Mouse (Mus musculus) erythroblast, embryonic 14.5 days (primary cell): ENCODE results near the gene Gimap5. TPM values are rescaled to one million over a fixed set of nuclear protein-coding genes. Genes with fewer than 3 reads are reported as not detected.

Experiments used
- H3K27me3 ChIP-seq: 2 replicates; pipeline ENCODE4 v1.6.1; 2012; ENCODE audit warnings: inconsistent platforms; ENCODE audit not compliant: control insufficient read depth
- H3K36me3 ChIP-seq: 2 replicates; pipeline ENCODE4 v1.6.1; 2012; ENCODE audit warnings: mild to moderate bottlenecking, inconsistent platforms; ENCODE audit not compliant: control insufficient read depth
- H3K4me1 ChIP-seq: 2 replicates; pipeline ENCODE4 v1.6.1; 2012; ENCODE audit warnings: inconsistent platforms; ENCODE audit not compliant: control insufficient read depth
- H3K4me3 ChIP-seq: replicated peaks from 2 replicates; pipeline ENCODE3; 2012; ENCODE audit warnings: moderate library complexity, mild to moderate bottlenecking, inconsistent platforms
- H3K9me3 ChIP-seq: 2 replicates; pipeline ENCODE4 v1.6.1; 2012; ENCODE audit warnings: low read length, inconsistent platforms, mixed read lengths; ENCODE audit not compliant: control insufficient read depth
- GATA1 ChIP-seq: IDR thresholded peaks from 2 replicates; pipeline ENCODE4 v1.6.1; 2012; ENCODE audit warnings: low read length, inconsistent platforms, mixed read lengths
- TAL1 ChIP-seq: IDR thresholded peaks from 3 replicates; pipeline ENCODE4 v1.6.1; 2012; ENCODE audit warnings: low read length, inconsistent platforms, mixed read lengths
- polyA plus RNA-seq: library from polyadenylated mRNA; stranded (reverse); fragments of >175 nt; gene quantifications from 2 replicates; pipeline ENCODE4 v1.2.3, GENCODE M21; 2012

Gene Gimap5
- polyA plus RNA-seq, 1 experiment, result 0.04 TPM

GRCm38 (mm10) chr6:48737688-48738087 lies 8.3 kb upstream of the Gimap5 start:
- H3K27me3 ChIP-seq, result no peaks in the 10 kb centered on the region
- H3K4me3 ChIP-seq, result no peak overlapping the region
- H3K4me1 ChIP-seq, result no peaks in the 10 kb centered on the region
- H3K9me3 ChIP-seq, result no peaks in the 10 kb centered on the region
- no peaks in the 10 kb centered on the region for H3K36me3 ChIP-seq
- no peak for TF ChIP-seq TAL1
- TF ChIP-seq GATA1, result no peak

GRCm38 (mm10) chr6:48738961-48739779 lies 6.8 kb upstream of the Gimap5 start, which contains the start of gene Gimap1:
Gene Gimap1, plus strand, starts transcription at chr6:48739054.
- Histone ChIP-seq H3K4me1 (no peaks in the 10 kb centered on the region), H3K36me3 (no peaks in the 10 kb centered on the region), H3K4me3 (no peak within 1 kb of the TSS), H3K9me3 (no peaks in the 10 kb centered on the region), H3K27me3 (no peaks in the 10 kb centered on the region)
- TF ChIP-seq TAL1, result no peak
- no peak for TF ChIP-seq GATA1

GRCm38 (mm10) chr6:48739780-48740055 lies 6.3 kb upstream of the Gimap5 start:
- TF ChIP-seq GATA1, result no peak
- no peak for TF ChIP-seq TAL1
- H3K4me3 ChIP-seq, result no peak overlapping the region
- no peaks in the 10 kb centered on the region for H3K27me3 ChIP-seq
- no peaks in the 10 kb centered on the region for H3K4me1 ChIP-seq
- H3K9me3 ChIP-seq, result no peaks in the 10 kb centered on the region
- H3K36me3 ChIP-seq, result no peaks in the 10 kb centered on the region

- H3K27me3 ChIP-seq, result no peaks in the 10 kb centered on the region
Measured at GRCm38 (mm10) chr6:48740501-48741169, 5.4 kb upstream of the Gimap5 start.

GRCm38 (mm10) chr6:48741273-48741672 lies 4.7 kb upstream of the Gimap5 start:
- Histone ChIP-seq H3K36me3 (no peaks in the 10 kb centered on the region), H3K4me3 (no peak overlapping the region), H3K9me3 (no peaks in the 10 kb centered on the region), H3K27me3 (no peaks in the 10 kb centered on the region), H3K4me1 (no peaks in the 10 kb centered on the region; the same call in 1 of the 2 replicates)
- TF ChIP-seq TAL1, result no peak
- TF ChIP-seq GATA1, result no peak

More at GRCm38 (mm10) chr6:48740501-48741169, 5.4 kb upstream of the Gimap5 start:
- H3K36me3 ChIP-seq, result no peaks in the 10 kb centered on the region
- H3K9me3 ChIP-seq, result no peaks in the 10 kb centered on the region
- no peaks in the 10 kb centered on the region for H3K4me1 ChIP-seq
- H3K4me3 ChIP-seq, result no peak overlapping the region
- TF ChIP-seq TAL1 (no peak), GATA1 (no peak)

GRCm38 (mm10) chr6:48741711-48742206 lies 4.2 kb upstream of the Gimap5 start:
- H3K9me3 ChIP-seq, result no peaks in the 10 kb centered on the region
- no peak overlapping the region for H3K4me3 ChIP-seq
- no peaks in the 10 kb centered on the region for H3K27me3 ChIP-seq
- TF ChIP-seq GATA1 (no peak), TAL1 (no peak)
- H3K36me3 ChIP-seq, result no peaks in the 10 kb centered on the region
- no peaks in the 10 kb centered on the region; the same call in 1 of the 2 replicates for H3K4me1 ChIP-seq

- TF ChIP-seq GATA1, result no peak
- TF ChIP-seq TAL1, result no peak
- no peaks in the 10 kb centered on the region for H3K27me3 ChIP-seq
- no peaks in the 10 kb centered on the region for H3K9me3 ChIP-seq
- H3K4me3 ChIP-seq, result peak overlapping the region; percentile 46
- no peaks in the 10 kb centered on the region for H3K36me3 ChIP-seq
- no peaks in the 10 kb centered on the region; the same call in 1 of the 2 replicates for H3K4me1 ChIP-seq
Measured at GRCm38 (mm10) chr6:48742422-48743351, 3.3 kb upstream of the Gimap5 start.

GRCm38 (mm10) chr6:48745490-48745889 lies 507 bp upstream of the Gimap5 start:
- H3K9me3 ChIP-seq, result no peaks in the 10 kb centered on the region
- TF ChIP-seq TAL1, result no peak
- TF ChIP-seq GATA1, result no peak
- no peak overlapping the region for H3K4me3 ChIP-seq
- H3K27me3 ChIP-seq, result no peaks in the 10 kb centered on the region
- H3K36me3 ChIP-seq, result no peaks in the 10 kb centered on the region
- H3K4me1 ChIP-seq, result no peaks in the 10 kb centered on the region; the same call in 1 of the 2 replicates
